Mouse (Mus musculus): ENCODE measurements around the gene Fbp1. TPM values are rescaled to one million over a fixed set of nuclear protein-coding genes. Genes with fewer than 3 reads are reported as not detected.
A peak's percentile ranks its signal among the peaks of the same experiment; 100 is the strongest.
"Not testable (repeated sequence)": the region's sequence is repeated elsewhere in the genome, so short reads cannot be mapped to it uniquely, and the experiment has no call there.

The Fbp1 gene
- polyA plus RNA-seq, 1 experiment from 2014 or later = 0.68 TPM

GRCm38 (mm10) chr13:62859251-62859650 lies 28.8 kb downstream of the Fbp1 start:
- H3K4me1 ChIP-seq (ENCODE audit: control insufficient read depth, insufficient read depth, low read depth, low read length); H3K9me3 ChIP-seq (ENCODE audit: control insufficient read depth, low read length); H3K4me2 ChIP-seq (ENCODE audit: low read length); H3K27ac ChIP-seq (ENCODE audit: low read depth, low read length); H3K9ac ChIP-seq (ENCODE audit: low read depth, low read length); ATAC-seq; H3K27me3 ChIP-seq (replicated peaks; ENCODE audit: control insufficient read depth, insufficient read depth, low read length); H3K4me3 ChIP-seq (ENCODE audit: low read length); H3K36me3 ChIP-seq (ENCODE audit: control insufficient read depth, insufficient read depth, low read length): not testable (repeated sequence)
- WGBS = 81% methylated on average over 10 of the region's 10 CpGs

GRCm38 (mm10) chr13:62857941-62858915 lies 29.9 kb downstream of the Fbp1 start, which contains the start of gene Fbp2:
Gene Fbp2 (minus strand): TSS chr13:62858422.
- no peak within 1 kb of the TSS for H3K9ac ChIP-seq (ENCODE audit: low read depth, low read length)

GRCm38 (mm10) chr13:62856850-62857249 lies 31.2 kb downstream of the Fbp1 start:
- Histone ChIP-seq H3K36me3 (ENCODE audit: control insufficient read depth, insufficient read depth, low read length) (no peaks in the 10 kb centered on the region), H3K4me2 (ENCODE audit: low read length) (no peak overlapping the region), H3K4me1 (ENCODE audit: control insufficient read depth, insufficient read depth, low read depth, low read length) (no peaks in the 10 kb centered on the region), H3K27me3 (replicated peaks; ENCODE audit: control insufficient read depth, insufficient read depth, low read length) (no peaks in the 10 kb centered on the region), H3K4me3 (ENCODE audit: low read length) (no peak overlapping the region), H3K9me3 (ENCODE audit: control insufficient read depth, low read length) (no peaks in the 10 kb centered on the region), H3K27ac (ENCODE audit: low read depth, low read length) (no peak overlapping the region), H3K9ac (ENCODE audit: low read depth, low read length) (no peak overlapping the region)
- ATAC-seq = no peak
- WGBS = 84% methylated on average over 14 of the region's 14 CpGs

More at GRCm38 (mm10) chr13:62857941-62858915, 29.9 kb downstream of the Fbp1 start, which contains the start of gene Fbp2:
- H3K4me3 ChIP-seq (ENCODE audit: low read length) = no peak within 1 kb of the TSS
- no peaks in the 10 kb centered on the region for H3K9me3 ChIP-seq (ENCODE audit: control insufficient read depth, low read length)
- no peak within 1 kb of the TSS for H3K27ac ChIP-seq (ENCODE audit: low read depth, low read length)
- ATAC-seq = no peak
- no peak within 1 kb of the TSS for H3K4me2 ChIP-seq (ENCODE audit: low read length)
- H3K36me3 ChIP-seq (ENCODE audit: control insufficient read depth, insufficient read depth, low read length) = no peaks in the 10 kb centered on the region
- 68% methylated on average over 21 of the region's 21 CpGs for WGBS
- H3K27me3 ChIP-seq (replicated peaks; ENCODE audit: control insufficient read depth, insufficient read depth, low read length) = no peaks in the 10 kb centered on the region
- H3K4me1 ChIP-seq (ENCODE audit: control insufficient read depth, insufficient read depth, low read depth, low read length) = no peaks in the 10 kb centered on the region

GRCm38 (mm10) chr13:62856305-62856675 lies 31.8 kb downstream of the Fbp1 start:
- Histone ChIP-seq H3K4me1 (ENCODE audit: control insufficient read depth, insufficient read depth, low read depth, low read length) (no peaks in the 10 kb centered on the region), H3K27me3 (replicated peaks; ENCODE audit: control insufficient read depth, insufficient read depth, low read length) (no peaks in the 10 kb centered on the region), H3K9ac (ENCODE audit: low read depth, low read length) (peak overlapping the region; percentile 54), H3K4me3 (ENCODE audit: low read length) (peak overlapping the region; percentile 46), H3K4me2 (ENCODE audit: low read length) (peak overlapping the region; percentile 82), H3K27ac (ENCODE audit: low read depth, low read length) (no peak overlapping the region), H3K9me3 (ENCODE audit: control insufficient read depth, low read length) (no peaks in the 10 kb centered on the region), H3K36me3 (ENCODE audit: control insufficient read depth, insufficient read depth, low read length) (no peaks in the 10 kb centered on the region)
- ATAC-seq = peak; percentile 97
- WGBS = 4% methylated on average over 5 of the region's 5 CpGs

DNA sequence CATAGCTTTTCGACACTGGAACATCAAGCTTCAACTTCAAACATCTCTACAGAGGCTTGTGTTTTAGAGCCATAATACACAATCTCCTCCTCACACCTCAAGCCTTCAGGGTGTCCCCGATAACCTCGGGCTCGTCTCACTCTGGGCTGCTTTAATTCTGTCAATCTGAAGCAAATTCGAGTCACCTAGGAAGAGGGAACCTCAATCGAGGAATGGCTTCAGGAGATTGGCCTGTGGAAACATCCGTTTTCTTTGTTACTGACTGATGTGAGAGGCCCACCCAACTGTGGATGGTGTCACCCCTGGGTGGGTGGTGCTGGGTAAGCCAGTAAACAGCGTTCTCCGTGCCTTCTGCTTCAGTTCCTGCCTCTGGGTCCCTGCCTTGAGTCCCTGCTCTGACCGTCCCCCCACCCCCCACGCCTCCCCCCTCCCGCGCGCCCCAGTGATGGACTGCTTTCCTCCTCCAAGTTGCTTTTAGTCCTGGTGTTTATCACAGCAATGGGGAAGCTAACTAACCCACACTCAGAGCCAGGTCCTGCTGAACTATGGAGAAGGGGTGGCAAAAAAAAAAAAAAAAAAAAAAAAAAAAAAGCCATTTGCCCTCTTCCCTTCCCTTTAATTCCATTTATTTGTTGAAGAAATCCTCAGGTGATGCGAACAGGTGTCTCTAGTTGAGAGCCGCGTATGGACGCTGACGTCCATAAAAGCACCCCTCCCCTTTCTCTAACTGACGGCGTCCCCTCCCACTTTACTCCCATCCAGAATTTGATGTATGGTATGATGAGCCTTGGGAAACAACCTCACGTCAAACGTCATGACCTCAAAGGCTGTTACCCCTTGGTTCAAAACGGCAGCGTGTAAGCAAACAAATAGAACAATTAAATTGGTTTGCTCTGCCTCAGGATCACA lies 32.4 kb downstream of the Fbp1 start:
- Histone ChIP-seq H3K4me3 (ENCODE audit: low read length) (peak overlapping the region; percentile 46), H3K9me3 (ENCODE audit: control insufficient read depth, low read length) (no peaks in the 10 kb centered on the region), H3K4me1 (ENCODE audit: control insufficient read depth, insufficient read depth, low read depth, low read length) (no peaks in the 10 kb centered on the region), H3K27ac (ENCODE audit: low read depth, low read length) (no peak overlapping the region), H3K4me2 (ENCODE audit: low read length) (peak overlapping the region; percentile 82), H3K36me3 (ENCODE audit: control insufficient read depth, insufficient read depth, low read length) (no peaks in the 10 kb centered on the region), H3K27me3 (replicated peaks; ENCODE audit: control insufficient read depth, insufficient read depth, low read length) (no peaks in the 10 kb centered on the region), H3K9ac (ENCODE audit: low read depth, low read length) (peak overlapping the region; percentile 54)
- WGBS = 31% methylated on average over 25 of the region's 25 CpGs
- ATAC-seq = peak; percentile 69

GRCm38 (mm10) chr13:62854666-62855065 lies 33.4 kb downstream of the Fbp1 start:
- no peak overlapping the region; the same call in 1 of the 2 replicates for H3K9ac ChIP-seq (ENCODE audit: low read depth, low read length)
- H3K36me3 ChIP-seq (ENCODE audit: control insufficient read depth, insufficient read depth, low read length) = no peaks in the 10 kb centered on the region
- WGBS = 12% methylated on average over 15 of the region's 15 CpGs
- no peaks in the 10 kb centered on the region for H3K4me1 ChIP-seq (ENCODE audit: control insufficient read depth, insufficient read depth, low read depth, low read length)
- ATAC-seq = no peak
- H3K4me3 ChIP-seq (ENCODE audit: low read length) = no peak overlapping the region
- H3K9me3 ChIP-seq (ENCODE audit: control insufficient read depth, low read length) = no peaks in the 10 kb centered on the region
- H3K4me2 ChIP-seq (ENCODE audit: low read length) = peak overlapping the region; percentile 43
- no peaks in the 10 kb centered on the region for H3K27me3 ChIP-seq (replicated peaks; ENCODE audit: control insufficient read depth, insufficient read depth, low read length)
- H3K27ac ChIP-seq (ENCODE audit: low read depth, low read length) = no peak overlapping the region

DNA sequence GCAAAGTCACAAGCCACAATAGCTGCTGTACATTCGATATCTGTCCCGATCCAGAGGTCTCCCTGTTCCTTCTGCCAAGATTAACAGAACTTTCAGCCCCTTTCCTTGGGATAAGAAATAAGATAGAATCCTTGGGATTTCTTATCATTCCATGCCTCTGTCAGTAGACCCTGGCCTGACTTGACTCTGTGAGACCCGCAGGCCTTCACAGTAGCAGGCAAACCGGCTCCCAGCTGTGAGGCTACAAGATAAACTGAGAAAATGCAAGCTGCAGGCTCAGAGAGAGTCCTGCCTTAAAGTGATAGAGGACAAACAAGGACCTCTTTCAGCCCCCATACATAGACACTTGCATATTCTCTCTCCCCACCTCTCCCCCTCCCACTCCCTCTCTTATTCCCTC lies 54.7 kb downstream of the Fbp1 start:
- ATAC-seq = no peak
- Histone ChIP-seq H3K27ac (ENCODE audit: low read depth, low read length) (no peak overlapping the region), H3K9ac (ENCODE audit: low read depth, low read length) (no peak overlapping the region), H3K4me1 (ENCODE audit: control insufficient read depth, insufficient read depth, low read depth, low read length) (no peaks in the 10 kb centered on the region), H3K27me3 (replicated peaks; ENCODE audit: control insufficient read depth, insufficient read depth, low read length) (no peaks in the 10 kb centered on the region), H3K4me3 (ENCODE audit: low read length) (no peak overlapping the region), H3K36me3 (ENCODE audit: control insufficient read depth, insufficient read depth, low read length) (no peaks in the 10 kb centered on the region), H3K9me3 (ENCODE audit: control insufficient read depth, low read length) (no peaks in the 10 kb centered on the region), H3K4me2 (ENCODE audit: low read length) (no peak overlapping the region)
- 47% methylated on average over 4 of the region's 4 CpGs for WGBS

DNA sequence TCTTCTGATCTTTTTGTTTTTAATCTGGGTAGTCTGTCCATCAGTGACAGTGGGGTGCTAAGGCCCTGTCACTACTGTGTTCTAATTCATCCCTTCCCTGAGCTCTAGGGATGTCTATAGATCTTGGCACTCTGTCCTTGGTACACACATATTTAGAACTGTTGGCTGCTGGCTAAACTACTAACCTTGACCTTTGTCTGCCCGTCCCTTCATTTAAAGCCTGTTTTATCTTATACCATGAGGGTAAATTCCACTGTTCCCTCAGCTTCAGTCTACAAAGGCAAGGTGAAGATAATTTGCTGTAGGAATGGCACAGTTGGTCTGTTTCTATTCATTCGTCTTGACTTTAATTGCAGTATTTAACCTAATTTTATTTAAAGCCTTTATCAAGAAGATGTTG lies 55.8 kb downstream of the Fbp1 start:
- Histone ChIP-seq H3K9me3 (ENCODE audit: control insufficient read depth, low read length) (no peaks in the 10 kb centered on the region), H3K36me3 (ENCODE audit: control insufficient read depth, insufficient read depth, low read length) (no peaks in the 10 kb centered on the region), H3K9ac (ENCODE audit: low read depth, low read length) (no peak overlapping the region), H3K4me2 (ENCODE audit: low read length) (no peak overlapping the region), H3K27me3 (replicated peaks; ENCODE audit: control insufficient read depth, insufficient read depth, low read length) (no peaks in the 10 kb centered on the region), H3K4me3 (ENCODE audit: low read length) (no peak overlapping the region), H3K4me1 (ENCODE audit: control insufficient read depth, insufficient read depth, low read depth, low read length) (no peaks in the 10 kb centered on the region), H3K27ac (ENCODE audit: low read depth, low read length) (no peak overlapping the region)
- WGBS = 92% methylated on average over 2 of the region's 2 CpGs
- ATAC-seq = no peak

- not testable (repeated sequence) for H3K27me3 ChIP-seq (replicated peaks; ENCODE audit: control insufficient read depth, insufficient read depth, low read length); H3K9ac ChIP-seq (ENCODE audit: low read depth, low read length); H3K36me3 ChIP-seq (ENCODE audit: control insufficient read depth, insufficient read depth, low read length); H3K4me3 ChIP-seq (ENCODE audit: low read length); H3K9me3 ChIP-seq (ENCODE audit: control insufficient read depth, low read length); H3K27ac ChIP-seq (ENCODE audit: low read depth, low read length); H3K4me2 ChIP-seq (ENCODE audit: low read length); ATAC-seq; H3K4me1 ChIP-seq (ENCODE audit: control insufficient read depth, insufficient read depth, low read depth, low read length)
- WGBS = 76% methylated on average over 3 of the region's 3 CpGs
These were observed 72.4 kb downstream of the Fbp1 start for GRCm38 (mm10) chr13:62815705-62816104.
